Mouse (Mus musculus) intestine, embryonic 15.5 days (tissue): ENCODE results near the gene Rfc2. TPM values are rescaled to one million over a fixed set of nuclear protein-coding genes. Genes with fewer than 3 reads are reported as not detected.
A peak's percentile ranks its signal among the peaks of the same experiment; 100 is the strongest.
"Not testable (repeated sequence)": the region's sequence is repeated elsewhere in the genome, so short reads cannot be mapped to it uniquely, and the experiment has no call there.

Experiments
- ATAC-seq: fragments of 200-750 bp; cut with Nextera tagmentation; 2 replicates; pipeline ENCODE4 v1.8.0; 2017; ENCODE audit warnings: moderate TSS enrichment, moderate library complexity
- H3K27ac ChIP-seq: fragments of 300-500 bp; sonication (generic); 2 replicates; pipeline ENCODE4 v1.5.1; 2015; ENCODE audit warnings: mild to moderate bottlenecking, inconsistent platforms
- H3K27me3 ChIP-seq: fragments of 300-500 bp; sonication (generic); replicated peaks from 2 replicates; pipeline ENCODE4 v1.6.1; 2015; ENCODE audit warnings: inconsistent platforms
- H3K36me3 ChIP-seq: fragments of 300-500 bp; sonication (generic); 2 replicates; pipeline ENCODE4 v1.6.1; 2015; ENCODE audit warnings: inconsistent platforms
- H3K4me1 ChIP-seq: fragments of 300-500 bp; sonication (generic); replicated peaks from 2 replicates; pipeline ENCODE4 v1.6.1; 2015; ENCODE audit warnings: inconsistent platforms
- H3K4me2 ChIP-seq: fragments of 300-500 bp; sonication (generic); replicated peaks from 2 replicates; pipeline ENCODE4 v1.6.1; 2015; ENCODE audit warnings: mild to moderate bottlenecking, inconsistent platforms
- H3K4me3 ChIP-seq: fragments of 300-500 bp; sonication (generic); replicated peaks from 2 replicates; pipeline ENCODE4 v1.5.1; 2015; ENCODE audit warnings: inconsistent platforms
- H3K9ac ChIP-seq: fragments of 300-500 bp; sonication (generic); 2 replicates; pipeline ENCODE4 v1.6.1; 2015; ENCODE audit warnings: inconsistent platforms
- H3K9me3 ChIP-seq: fragments of 300-500 bp; sonication (generic); 2 replicates; pipeline ENCODE4 v1.6.1; 2016; ENCODE audit warnings: inconsistent platforms
- WGBS: fragments of 180-500 bp; shearing (Covaris S2); methylation state at CpG from one replicate; pipeline ENCODE4 v1.1.7; 2015; 5-methylcytosine and 5-hydroxymethylcytosine counted together
- polyA plus RNA-seq: library from polyadenylated mRNA; unstranded; fragments of >200 nt; fragmentation: Nextera tagmentation; extraction: Ambion mirVana; gene quantifications from 2 replicates; pipeline ENCODE4 v1.2.1, GENCODE M21; 2015

Gene Rfc2
- polyA plus RNA-seq, 1 experiment from 2014 or later, result 247 TPM

GRCm38 (mm10) chr5:134639269-134639682, 58.1 kb downstream of the Rfc2 start, which contains the start of gene Eif4h:
TSS of gene Eif4h (minus strand) at chr5:134639490.
- Histone ChIP-seq H3K9me3 (no peaks in the 10 kb centered on the region), H3K4me1 (peaks cover 8% of the 10 kb centered on the region; the same call in 1 of the 2 replicates), H3K4me2 (peak within 1 kb of the TSS; percentile 79), H3K27ac (peak within 1 kb of the TSS; percentile 96), H3K9ac (peak within 1 kb of the TSS; percentile 100), H3K27me3 (no peaks in the 10 kb centered on the region), H3K36me3 (peaks cover 7% of the 10 kb centered on the region; the same call in 1 of the 2 replicates), H3K4me3 (peak within 1 kb of the TSS; percentile 100)
- peak; percentile 96 for ATAC-seq
- WGBS, result under 1% methylated on average over 52 of the region's 52 CpGs

GRCm38 (mm10) chr5:134640371-134640770, 59.2 kb downstream of the Rfc2 start:
- no peak overlapping the region for H3K9ac ChIP-seq
- no peaks in the 10 kb centered on the region for H3K27me3 ChIP-seq
- no peak overlapping the region for H3K27ac ChIP-seq
- H3K4me2 ChIP-seq, result no peak overlapping the region
- no peak overlapping the region for H3K4me3 ChIP-seq
- no peaks in the 10 kb centered on the region for H3K9me3 ChIP-seq
- peaks cover 11% of the 10 kb centered on the region; the same call in 1 of the 2 replicates for H3K4me1 ChIP-seq
- ATAC-seq, result no peak
- WGBS, result 94% methylated on average over 3 of the region's 3 CpGs
- H3K36me3 ChIP-seq, result 0 out of 2 replicates have a peak, but pooled peaks cover 2% of the 10 kb centered on the region

- Histone ChIP-seq H3K9me3 (no peaks in the 10 kb centered on the region), H3K4me2 (no peak overlapping the region), H3K27me3 (no peaks in the 10 kb centered on the region), H3K9ac (no peak overlapping the region), H3K4me1 (0 out of 2 replicates have a peak, but pooled peaks cover 5% of the 10 kb centered on the region), H3K4me3 (no peak overlapping the region), H3K27ac (peak overlapping the region; percentile 56; the same call in 1 of the 2 replicates), H3K36me3 (no peaks in the 10 kb centered on the region)
- no peak for ATAC-seq
- WGBS, result 93% methylated on average over 1 of the region's 1 CpGs
Observed at GRCm38 (mm10) chr5:134644121-134644520, 63.0 kb downstream of the Rfc2 start.

- no peak overlapping the region for H3K4me2 ChIP-seq
- peak; percentile 25; the same call in 1 of the 2 replicates for ATAC-seq
- peak overlapping the region; percentile 56; the same call in 1 of the 2 replicates for H3K27ac ChIP-seq
- H3K9ac ChIP-seq, result no peak overlapping the region
- H3K27me3 ChIP-seq, result no peaks in the 10 kb centered on the region
- no peaks in the 10 kb centered on the region for H3K36me3 ChIP-seq
- 35% methylated on average over 8 of the region's 8 CpGs for WGBS
- H3K4me1 ChIP-seq, result 0 out of 2 replicates have a peak, but pooled peaks cover 5% of the 10 kb centered on the region
- H3K4me3 ChIP-seq, result no peak overlapping the region
- no peaks in the 10 kb centered on the region for H3K9me3 ChIP-seq
Observed at GRCm38 (mm10) chr5:134644643-134645118, 63.5 kb downstream of the Rfc2 start.

GRCm38 (mm10) chr5:134646461-134646860, 65.3 kb downstream of the Rfc2 start:
- Histone ChIP-seq H3K9me3 (no peaks in the 10 kb centered on the region), H3K27ac (no peak overlapping the region), H3K9ac (no peak overlapping the region), H3K4me1 (0 out of 2 replicates have a peak, but pooled peaks cover 5% of the 10 kb centered on the region), H3K4me2 (no peak overlapping the region), H3K36me3 (no peaks in the 10 kb centered on the region), H3K4me3 (no peak overlapping the region), H3K27me3 (no peaks in the 10 kb centered on the region)
- no peak for ATAC-seq
- WGBS, result 73% methylated on average over 4 of the region's 4 CpGs

- Histone ChIP-seq H3K4me3 (no peak overlapping the region), H3K4me2 (no peak overlapping the region), H3K9ac (no peak overlapping the region), H3K9me3 (no peaks in the 10 kb centered on the region), H3K36me3 (no peaks in the 10 kb centered on the region), H3K27ac (no peak overlapping the region), H3K4me1 (0 out of 2 replicates have a peak, but pooled peaks cover 8% of the 10 kb centered on the region), H3K27me3 (no peaks in the 10 kb centered on the region)
- 77% methylated on average over 2 of the region's 2 CpGs for WGBS
- peak; percentile 17; the same call in 1 of the 2 replicates for ATAC-seq
Observed at GRCm38 (mm10) chr5:134647394-134647793, 66.2 kb downstream of the Rfc2 start.

- not testable (repeated sequence) for H3K27me3 ChIP-seq, H3K9ac ChIP-seq, H3K4me1 ChIP-seq, H3K27ac ChIP-seq, H3K4me3 ChIP-seq, H3K36me3 ChIP-seq, H3K4me2 ChIP-seq, H3K9me3 ChIP-seq, ATAC-seq
- 79% methylated on average over 4 of the region's 4 CpGs for WGBS
Observed at GRCm38 (mm10) chr5:134648976-134649375, 67.8 kb downstream of the Rfc2 start.

- Histone ChIP-seq H3K4me1 (0 out of 2 replicates have a peak, but pooled peaks cover 3% of the 10 kb centered on the region), H3K9ac (no peak overlapping the region), H3K9me3 (no peaks in the 10 kb centered on the region), H3K36me3 (no peaks in the 10 kb centered on the region), H3K27ac (no peak overlapping the region), H3K4me3 (no peak overlapping the region), H3K27me3 (no peaks in the 10 kb centered on the region), H3K4me2 (no peak overlapping the region)
- ATAC-seq, result no peak
- WGBS, result 50% methylated on average over 5 of the region's 5 CpGs
Observed at GRCm38 (mm10) chr5:134650926-134651325, 69.8 kb downstream of the Rfc2 start.

Other genes with a start within 250 kb of the Rfc2 start
- gene Gtf2ird1, start 124.7 kb upstream of the Rfc2 start, polyA plus RNA-seq, result 81.6 and 84.4 TPM in 2 replicates
- 3.6 and 3.9 TPM in 2 replicates for gene Clip2, start 28.9 kb upstream of the Rfc2 start, polyA plus RNA-seq
- 0.06 and 0.10 TPM in 2 replicates for gene Syna, start 21.2 kb upstream of the Rfc2 start, polyA plus RNA-seq
- gene Lat2, start 33.7 kb downstream of the Rfc2 start, polyA plus RNA-seq, result 2.0 and 2.8 TPM in 2 replicates
- 382 and 397 TPM in 2 replicates for gene Eif4h, start 58.1 kb downstream of the Rfc2 start, polyA plus RNA-seq
- 3.7 and 4.1 TPM in 2 replicates for gene Limk1, start 107.2 kb downstream of the Rfc2 start, polyA plus RNA-seq
- gene Eln, start 166.0 kb downstream of the Rfc2 start, polyA plus RNA-seq, result 86.7 and 89.8 TPM in 2 replicates